ENCODE assay signal across 16 mouse cellular contexts in genomic region chr5:34954508-34954907, GRCm38 (mm10). TPM values are rescaled to one million over a fixed set of nuclear protein-coding genes. Genes with fewer than 3 reads are reported as not detected.
DNase-seq lines count a peak whose midpoint lies in the region; ATAC-seq and TF ChIP-seq lines count a peak whose summit lies in the region.
"Had no signal": no experiment of that assay in that cellular context is flagged by ENCODE, and none has a peak within 500 bp of the region (broad histone marks: within the 10 kb centered on the region; RNA-seq: fewer than 3 reads in every experiment).

No protein-coding gene starts in this region.

- peak overlapping the region; percentile 41; the same call in 1 of the 2 replicates for H3K27ac ChIP-seq in forebrain, embryonic 10.5 days
- H3K27ac ChIP-seq in forebrain, embryonic 12.5 days = no peak overlapping the region
- H3K27ac ChIP-seq in hindbrain, embryonic 10.5 days = peak overlapping the region; percentile 60; the same call in 1 of the 2 replicates
- no peak overlapping the region for H3K27ac ChIP-seq in hindbrain, embryonic 16.5 days (ENCODE audit: low read depth, low read length)
- H3K27ac ChIP-seq in hindbrain, postnatal 0 days = peak overlapping the region; percentile 41
- no peak overlapping the region for H3K27ac ChIP-seq in midbrain, postnatal 0 days (ENCODE audit: low read depth, low read length)
- H3K27ac ChIP-seq: gastrocnemius, adult 2 months; liver, embryonic 15.5 days had no signal

- TF ChIP-seq POLR2A in lung, adult 2 months (IDR thresholded peaks at IDR 0.05; ENCODE audit: borderline replicate concordance, extremely low read depth, low read depth, low read length) = no peak

- H3K4me2 ChIP-seq in forebrain, embryonic 12.5 days = no peak overlapping the region; the same call in 1 of the 2 replicates
- no peak overlapping the region for H3K4me2 ChIP-seq in hindbrain, embryonic 16.5 days (ENCODE audit: low read length)
- H3K4me2 ChIP-seq in hindbrain, postnatal 0 days (ENCODE audit: low read depth, low read length) = no peak overlapping the region
- H3K4me2 ChIP-seq in midbrain, postnatal 0 days (ENCODE audit: low read depth, low read length, poor library complexity, severe bottlenecking) = peak overlapping the region; percentile 18
- H3K4me2 ChIP-seq: liver, embryonic 15.5 days had no signal

- H3K9ac ChIP-seq in forebrain, embryonic 12.5 days = no peak overlapping the region
- H3K9ac ChIP-seq in hindbrain, embryonic 16.5 days (ENCODE audit: low read depth, low read length) = no peak overlapping the region
- H3K9ac ChIP-seq in hindbrain, postnatal 0 days (replicated peaks; ENCODE audit: low read length) = no peak overlapping the region
- no peak overlapping the region for H3K9ac ChIP-seq in midbrain, postnatal 0 days (replicated peaks; ENCODE audit: low read length, poor library complexity, severe bottlenecking)
- H3K9ac ChIP-seq: liver, embryonic 15.5 days had no signal

- no peak overlapping the region for H3K4me3 ChIP-seq in forebrain, embryonic 10.5 days
- H3K4me3 ChIP-seq in forebrain, embryonic 12.5 days (replicated peaks) = no peak overlapping the region
- H3K4me3 ChIP-seq in hindbrain, embryonic 10.5 days = no peak overlapping the region
- H3K4me3 ChIP-seq in hindbrain, embryonic 16.5 days (ENCODE audit: low read length) = no peak overlapping the region
- H3K4me3 ChIP-seq in hindbrain, postnatal 0 days (ENCODE audit: low read length) = no peak overlapping the region
- no peak overlapping the region for H3K4me3 ChIP-seq in midbrain, postnatal 0 days (ENCODE audit: low read depth, low read length)
- H3K4me3 ChIP-seq in lung, adult 2 months (replicated peaks; ENCODE audit: extremely low read depth, low read depth, low read length) = no peak overlapping the region
- H3K4me3 ChIP-seq: erythroblast, embryonic 14.5 days; gastrocnemius, adult 2 months; liver, embryonic 15.5 days had no signal

- no peak for ATAC-seq in forebrain, embryonic 12.5 days (ENCODE audit: low FRiP score)
- ATAC-seq in hindbrain, embryonic 16.5 days = no peak
- ATAC-seq in hindbrain, postnatal 0 days = no peak
- peak; percentile 25; the same call in 1 of the 2 replicates for ATAC-seq in midbrain, postnatal 0 days (ENCODE audit: low FRiP score)
- ATAC-seq: Patski had no signal

- H3K27me3 ChIP-seq in forebrain, embryonic 10.5 days (ENCODE audit: poor library complexity, severe bottlenecking) = no peaks in the 10 kb centered on the region
- H3K27me3 ChIP-seq in forebrain, embryonic 12.5 days = no peaks in the 10 kb centered on the region
- H3K27me3 ChIP-seq in hindbrain, embryonic 10.5 days (ENCODE audit: insufficient read depth, poor library complexity, severe bottlenecking) = no peaks in the 10 kb centered on the region
- no peaks in the 10 kb centered on the region for H3K27me3 ChIP-seq in hindbrain, embryonic 16.5 days (replicated peaks; ENCODE audit: control insufficient read depth, insufficient read depth, low read length)
- no peaks in the 10 kb centered on the region for H3K27me3 ChIP-seq in hindbrain, postnatal 0 days (ENCODE audit: insufficient read depth, low read length)
- H3K27me3 ChIP-seq in midbrain, postnatal 0 days (ENCODE audit: insufficient read depth, low read length) = no peaks in the 10 kb centered on the region
- H3K27me3 ChIP-seq: liver, embryonic 15.5 days; Patski had no signal

- H3K9me3 ChIP-seq in forebrain, embryonic 10.5 days = peaks cover 13% of the 10 kb centered on the region
- H3K9me3 ChIP-seq in forebrain, embryonic 12.5 days = 0 out of 2 replicates have a peak, but pooled peaks cover 8% of the 10 kb centered on the region
- H3K9me3 ChIP-seq in hindbrain, embryonic 10.5 days = peaks cover 8% of the 10 kb centered on the region; the same call in 1 of the 2 replicates
- H3K9me3 ChIP-seq in hindbrain, embryonic 16.5 days (ENCODE audit: control insufficient read depth, low read length) = no peaks in the 10 kb centered on the region
- H3K9me3 ChIP-seq in hindbrain, postnatal 0 days (ENCODE audit: low read length) = no peaks in the 10 kb centered on the region
- no peaks in the 10 kb centered on the region for H3K9me3 ChIP-seq in midbrain, postnatal 0 days (ENCODE audit: low read length)
- H3K9me3 ChIP-seq: liver, embryonic 15.5 days had no signal

- TF ChIP-seq CTCF in hindbrain, postnatal 0 days (IDR thresholded peaks at IDR 0.05; ENCODE audit: low read depth) = no peak
- TF ChIP-seq CTCF in midbrain, postnatal 0 days (IDR thresholded peaks at IDR 0.05) = no peak
- TF ChIP-seq CTCF in lung, adult 2 months (IDR thresholded peaks at IDR 0.05; ENCODE audit: insufficient read depth, low read length) = no peak

- peaks cover 81% of the 10 kb centered on the region for H3K36me3 ChIP-seq in forebrain, embryonic 10.5 days (replicated peaks)
- peaks cover 29% of the 10 kb centered on the region for H3K36me3 ChIP-seq in forebrain, embryonic 12.5 days (replicated peaks)
- H3K36me3 ChIP-seq in hindbrain, embryonic 10.5 days = peaks cover 62% of the 10 kb centered on the region
- no peaks in the 10 kb centered on the region for H3K36me3 ChIP-seq in hindbrain, embryonic 16.5 days (ENCODE audit: control insufficient read depth, insufficient read depth, low read length)
- no peaks in the 10 kb centered on the region for H3K36me3 ChIP-seq in hindbrain, postnatal 0 days (ENCODE audit: insufficient read depth, low read length)
- H3K36me3 ChIP-seq in midbrain, postnatal 0 days (ENCODE audit: insufficient read depth, low read length) = no peaks in the 10 kb centered on the region
- H3K36me3 ChIP-seq: liver, embryonic 15.5 days had no signal

- H3K4me1 ChIP-seq in forebrain, embryonic 10.5 days = peaks cover 66% of the 10 kb centered on the region
- H3K4me1 ChIP-seq in forebrain, embryonic 12.5 days = peaks cover 66% of the 10 kb centered on the region
- H3K4me1 ChIP-seq in hindbrain, embryonic 10.5 days (replicated peaks) = peaks cover 74% of the 10 kb centered on the region
- peaks cover 44% of the 10 kb centered on the region for H3K4me1 ChIP-seq in hindbrain, embryonic 16.5 days (ENCODE audit: control insufficient read depth, insufficient read depth, low read depth, low read length)
- peaks cover 53% of the 10 kb centered on the region for H3K4me1 ChIP-seq in hindbrain, postnatal 0 days (ENCODE audit: insufficient read depth, low read length)
- peaks cover 12% of the 10 kb centered on the region; the same call in 1 of the 2 replicates for H3K4me1 ChIP-seq in midbrain, postnatal 0 days (ENCODE audit: insufficient read depth, low read length)
- H3K4me1 ChIP-seq in lung, adult 2 months (ENCODE audit: control insufficient read depth, insufficient read depth, low read length) = peaks cover 13% of the 10 kb centered on the region

- no peak for DNase-seq in forebrain, embryonic 10.5 days (ENCODE audit: extremely low spot score, low spot score)
- DNase-seq in hindbrain, embryonic 10.5 days (ENCODE audit: low spot score) = no peak
- peak; percentile 34 for DNase-seq in hindbrain, postnatal 0 days (ENCODE audit: low spot score)
- DNase-seq in midbrain, postnatal 0 days (ENCODE audit: low spot score) = no peak
- DNase-seq in lung, postnatal 36 days = no peak
- DNase-seq in lung, adult 2 months = no peak
- DNase-seq: cerebellum, adult 2 months; embryo, embryonic 11 days; gastrocnemius, adult 2 months; kidney, adult 2 months; lung, postnatal 4 days had no signal

- WGBS in forebrain, embryonic 10.5 days = 92% methylated on average over 6 of the region's 6 CpGs
- WGBS in forebrain, embryonic 12.5 days = 77% methylated on average over 6 of the region's 6 CpGs
- 82% methylated on average over 6 of the region's 6 CpGs for WGBS in hindbrain, embryonic 10.5 days
- 50% methylated on average over 6 of the region's 6 CpGs for WGBS in hindbrain, embryonic 16.5 days
- WGBS in hindbrain, postnatal 0 days = 37% methylated on average over 6 of the region's 6 CpGs
- 28% methylated on average over 6 of the region's 6 CpGs for WGBS in midbrain, postnatal 0 days
- WGBS in lung, adult 2 months = 69% methylated on average over 6 of the region's 6 CpGs

RNA-seq across cellular contexts. Expression of gene Rgs12, which starts 5.3 kb away (rescaled TPM):
- polyA plus RNA-seq in forebrain, embryonic 10.5 days (2016; fragmentation: Nextera tagmentation; extraction: Ambion mirVana) = 57.6 and 59.8 TPM in 2 replicates
- 74.9 and 75.4 TPM in 2 replicates for polyA plus RNA-seq in forebrain, embryonic 12.5 days (2016; fragmentation: Nextera tagmentation; extraction: Ambion mirVana)
- 62.4 and 74.3 TPM in 2 replicates for polyA plus RNA-seq in hindbrain, embryonic 10.5 days (2016; fragmentation: Nextera tagmentation; extraction: Ambion mirVana)
- polyA plus RNA-seq in hindbrain, embryonic 16.5 days (2015; fragmentation: Nextera tagmentation; extraction: Ambion mirVana) = 40.3 and 41.1 TPM in 2 replicates
- total RNA-seq in hindbrain, postnatal 0 days (2014; rRNA removed) = 57.9 and 62.5 TPM in 2 replicates
- polyA plus RNA-seq in hindbrain, postnatal 0 days (2015; fragmentation: Nextera tagmentation; extraction: Ambion mirVana) = 32.3 and 35.1 TPM in 2 replicates
- total RNA-seq in midbrain, postnatal 0 days (2014; rRNA removed) = 54.8 and 60.8 TPM in 2 replicates
- polyA plus RNA-seq in midbrain, postnatal 0 days (2015; fragmentation: Nextera tagmentation; extraction: Ambion mirVana) = 29.9 and 30.5 TPM in 2 replicates
- 125 and 161 TPM in 2 replicates for polyA plus RNA-seq in lung, adult 2 months (2012; rRNA removed)

RNA-seq across cellular contexts. Expression of gene Msantd1, which starts 46.7 kb away (rescaled TPM):
- polyA plus RNA-seq in forebrain, embryonic 10.5 days (2016; fragmentation: Nextera tagmentation; extraction: Ambion mirVana) = 0.55 and 1.2 TPM in 2 replicates
- polyA plus RNA-seq in forebrain, embryonic 12.5 days (2016; fragmentation: Nextera tagmentation; extraction: Ambion mirVana) = 3.0 and 3.4 TPM in 2 replicates
- 1.4 and 2.6 TPM in 2 replicates for polyA plus RNA-seq in hindbrain, embryonic 10.5 days (2016; fragmentation: Nextera tagmentation; extraction: Ambion mirVana)
- 6.1 and 6.9 TPM in 2 replicates for polyA plus RNA-seq in hindbrain, embryonic 16.5 days (2015; fragmentation: Nextera tagmentation; extraction: Ambion mirVana)
- total RNA-seq in hindbrain, postnatal 0 days (2014; rRNA removed) = 8.8 and 10.0 TPM in 2 replicates
- 5.9 and 7.8 TPM in 2 replicates for polyA plus RNA-seq in hindbrain, postnatal 0 days (2015; fragmentation: Nextera tagmentation; extraction: Ambion mirVana)
- total RNA-seq in midbrain, postnatal 0 days (2014; rRNA removed) = 17.0 and 21.0 TPM in 2 replicates
- 13.3 and 13.5 TPM in 2 replicates for polyA plus RNA-seq in midbrain, postnatal 0 days (2015; fragmentation: Nextera tagmentation; extraction: Ambion mirVana)
- polyA plus RNA-seq in lung, adult 2 months (2012; rRNA removed) = 3.1 and 3.7 TPM in 2 replicates

Comparison
In these comparisons a context has a peak if more than half of its experiments do, and no peak if none do; other contexts are left out.
1. H3K27ac ChIP-seq: peak in forebrain, embryonic 10.5 days (single experiment), hindbrain, embryonic 10.5 days (single experiment) and hindbrain, postnatal 0 days (single experiment); none in forebrain, embryonic 12.5 days (single experiment), hindbrain, embryonic 16.5 days (single experiment) and midbrain, postnatal 0 days (single experiment).